Mouse (Mus musculus) regulatory T cell (primary cell): ENCODE measurements around the gene Gtf2h4.

ENCODE experiments used
- in situ Hi-C: fragments of 300-600 bp; cut with MboI, MseI; formaldehyde crosslinking; loops from one replicate; pipeline ENCODE4 v1.15.1; 2025; ENCODE audit warnings: high pct_unique_total_duplicates

Gene Gtf2h4

GRCm38 (mm10) chr17:35673416-35674035 is at the start of gene Gtf2h4:
Gene Gtf2h4, minus strand, starts transcription at chr17:35673739.
- in situ Hi-C loops = no loop called here

DNA sequence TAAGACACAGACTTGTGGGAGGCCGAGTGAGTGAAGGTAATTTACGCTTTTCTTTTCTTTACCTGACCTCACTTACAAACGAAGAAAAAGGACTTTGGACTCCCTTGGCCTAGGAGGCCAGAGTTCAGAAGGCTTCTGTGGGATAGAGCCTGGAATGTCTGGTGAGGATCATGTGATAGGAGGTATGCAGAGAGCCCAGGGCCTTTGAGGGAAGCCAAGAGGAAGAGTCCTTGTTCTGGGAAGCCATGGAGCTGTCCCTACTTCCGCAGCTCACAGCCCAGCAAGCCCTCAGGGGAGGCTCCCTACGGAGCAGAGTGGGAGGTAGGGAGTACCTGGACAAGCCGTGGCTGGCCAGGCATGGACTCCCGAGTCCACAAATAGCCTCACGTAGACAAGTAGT is 48.1 kb upstream of the Gtf2h4 start:
- in situ Hi-C loops = loop anchor here (5.0 kb wide), 1 partner anchor 84 kb away; no protein-coding TSS in a partner anchor

DNA sequence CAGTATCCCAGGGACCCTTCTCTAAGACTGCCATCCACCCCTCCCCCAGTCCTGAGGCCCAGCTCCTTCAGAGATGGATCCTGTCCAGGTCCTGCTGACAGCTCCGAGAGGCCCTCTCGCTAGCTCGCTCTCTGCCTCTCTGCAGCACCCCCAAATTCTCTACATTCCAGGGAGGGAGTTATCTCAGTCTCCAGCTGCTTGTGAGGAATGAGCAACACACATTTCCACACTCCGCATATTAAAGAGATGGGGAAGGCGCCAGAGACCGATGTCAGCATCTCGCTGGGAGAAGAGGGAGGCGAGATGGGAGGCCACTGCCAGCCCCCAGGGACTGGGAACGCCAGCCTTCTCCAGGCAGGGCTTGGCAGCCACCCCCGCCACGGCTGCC is 46.8 kb upstream of the Gtf2h4 start:
- in situ Hi-C loops = loop anchor here (5.0 kb wide), 1 partner anchor 83 kb away; no protein-coding TSS in a partner anchor

- in situ Hi-C loops = loop anchor here (5.0 kb wide), 1 partner anchor 82 kb away; no protein-coding TSS in a partner anchor
These were observed 46.2 kb upstream of the Gtf2h4 start for GRCm38 (mm10) chr17:35719616-35720339.

- in situ Hi-C loops = no loop called here
These were observed 43.5 kb upstream of the Gtf2h4 start for GRCm38 (mm10) chr17:35717080-35717479.

DNA sequence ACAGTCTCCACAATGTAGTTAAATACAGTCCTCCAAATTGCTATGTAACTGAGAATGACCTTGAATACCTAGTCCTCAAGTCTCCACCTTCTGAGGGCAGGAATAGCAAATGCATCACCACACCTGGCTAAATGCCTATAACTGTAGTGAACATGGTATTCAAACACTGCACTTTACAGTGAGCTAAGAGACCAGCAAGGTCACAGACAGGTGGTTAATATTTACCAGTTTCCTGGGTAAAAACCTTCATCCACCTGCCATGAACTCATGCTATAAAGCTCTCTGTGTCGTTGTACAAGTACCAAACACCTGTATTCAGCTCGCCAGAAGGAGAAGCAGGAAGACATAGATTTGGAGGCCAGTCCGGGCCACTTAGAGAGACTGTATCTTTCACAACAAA is 42.6 kb upstream of the Gtf2h4 start:
- in situ Hi-C loops = no loop called here

DNA sequence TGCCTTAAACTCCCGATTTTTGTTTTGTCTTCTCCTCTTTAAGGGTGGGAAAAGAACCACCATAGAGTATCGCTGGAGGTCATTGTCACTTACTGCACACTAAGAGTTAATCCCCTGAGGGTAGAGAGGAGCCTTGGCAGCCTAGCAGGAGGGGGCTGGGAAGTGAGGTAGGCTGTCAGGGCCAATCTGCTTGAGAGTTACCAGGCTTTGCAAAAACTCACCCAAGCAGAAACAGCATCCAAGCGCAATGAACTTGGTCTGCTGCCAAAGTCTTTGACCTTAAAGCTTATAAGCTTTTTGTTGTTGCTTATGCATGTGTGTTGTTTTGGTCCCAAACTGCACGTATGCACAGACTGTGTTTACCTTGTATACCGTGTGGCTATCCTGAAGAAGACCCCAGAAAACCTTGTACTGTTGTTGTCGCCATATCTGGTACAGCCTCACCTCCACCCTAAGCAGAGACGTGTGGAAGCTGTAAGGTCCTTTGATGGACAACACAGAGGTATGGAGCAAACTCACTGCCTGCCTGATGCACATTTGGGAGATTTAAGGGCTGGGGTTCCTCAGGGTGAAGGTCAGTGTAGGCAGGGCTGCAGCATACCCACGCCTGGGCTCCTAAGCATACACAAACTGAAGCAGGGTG is 37.3 kb upstream of the Gtf2h4 start:
- in situ Hi-C loops = no loop called here

DNA sequence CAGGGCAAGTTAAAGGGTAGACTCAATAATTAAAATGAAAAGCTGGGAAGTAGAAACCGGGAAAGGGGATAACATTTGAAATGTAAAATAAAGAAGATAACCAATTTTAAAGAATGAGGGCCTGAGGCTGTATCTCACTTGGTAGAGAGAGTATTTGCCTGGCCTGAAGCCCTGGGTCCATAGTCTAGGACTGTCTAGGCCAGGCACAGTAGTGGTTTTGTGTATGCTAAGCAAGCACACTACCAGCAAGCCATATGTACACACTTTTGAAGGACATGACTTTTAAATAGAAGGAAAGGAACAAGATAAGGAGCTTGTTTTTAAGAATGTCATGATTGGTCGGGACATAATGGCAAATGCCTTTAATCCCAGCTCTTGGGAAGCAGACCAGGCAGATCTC is 35.1 kb upstream of the Gtf2h4 start:
- in situ Hi-C loops = no loop called here

GRCm38 (mm10) chr17:35707929-35708328 is 34.4 kb upstream of the Gtf2h4 start:
- in situ Hi-C loops = no loop called here

DNA sequence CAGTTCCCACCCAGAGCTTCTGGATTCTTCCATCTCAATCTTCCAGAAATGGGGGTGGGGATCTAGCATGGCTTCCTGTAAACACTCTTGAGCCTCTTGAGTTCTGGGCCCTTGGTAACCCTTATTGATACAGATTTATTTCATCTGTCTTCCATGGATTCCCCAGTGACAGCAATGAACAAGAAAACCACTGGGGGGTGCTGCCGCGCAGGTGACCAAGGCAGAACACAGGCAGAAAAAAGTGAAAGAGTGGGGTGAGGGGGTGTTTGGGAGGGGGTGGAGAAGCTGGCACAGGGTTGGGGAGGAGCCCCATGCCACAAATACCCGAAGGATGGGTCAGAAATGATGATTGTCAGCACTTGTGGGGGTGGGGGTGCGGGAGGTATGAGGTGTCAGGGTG is 32.3 kb upstream of the Gtf2h4 start:
- in situ Hi-C loops = no loop called here

GRCm38 (mm10) chr17:35704621-35705464 is 31.3 kb upstream of the Gtf2h4 start, which contains the start of gene Ddr1:
Gene Ddr1, minus strand, starts transcription at chr17:35704621.
- in situ Hi-C loops = no loop called here

- in situ Hi-C loops = no loop called here
These were observed 30.3 kb upstream of the Gtf2h4 start for GRCm38 (mm10) chr17:35703751-35704271.

- in situ Hi-C loops = no loop called here
These were observed 29.5 kb upstream of the Gtf2h4 start for GRCm38 (mm10) chr17:35703065-35703464.

GRCm38 (mm10) chr17:35702605-35703004 is 29.1 kb upstream of the Gtf2h4 start:
- in situ Hi-C loops = no loop called here

- in situ Hi-C loops = no loop called here
These were observed 28.5 kb upstream of the Gtf2h4 start for GRCm38 (mm10) chr17:35701978-35702461.

DNA sequence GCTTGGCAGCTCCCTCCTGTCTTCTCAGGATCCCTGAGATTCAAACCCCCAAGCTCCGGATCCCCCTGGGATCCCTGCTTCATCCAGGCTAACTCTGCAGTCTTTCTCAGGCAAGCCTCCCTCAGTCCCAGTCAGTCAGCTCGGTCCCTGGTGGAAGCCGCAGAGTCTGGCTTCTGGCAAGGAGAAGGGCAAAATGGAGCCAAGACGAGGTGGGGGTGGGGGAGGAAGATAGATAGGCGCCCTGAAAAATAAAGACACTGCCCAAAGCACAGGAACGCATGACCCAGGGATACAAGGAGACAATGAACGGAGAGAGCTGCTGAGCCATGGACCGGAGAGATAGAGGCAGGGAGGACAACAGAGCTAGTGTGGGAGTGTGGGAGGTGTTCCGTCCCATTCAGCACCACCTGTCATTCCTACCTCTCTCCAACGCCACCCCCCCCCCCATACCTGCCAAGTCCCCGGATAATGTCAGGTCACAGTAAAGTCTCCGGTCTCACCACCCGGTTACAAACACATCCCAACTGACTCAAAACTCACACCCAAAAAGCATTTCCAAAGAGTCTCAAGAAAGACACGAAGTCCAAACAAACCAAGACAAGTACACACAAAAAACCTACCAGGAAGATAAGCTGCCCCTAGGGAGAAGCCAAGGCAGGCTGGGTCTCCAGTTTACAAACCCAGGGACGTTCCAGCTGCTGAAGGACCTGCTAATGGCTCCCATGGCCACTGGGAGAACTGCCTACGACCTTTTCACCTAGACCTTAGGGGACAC is 27.9 kb upstream of the Gtf2h4 start:
- in situ Hi-C loops = no loop called here

DNA sequence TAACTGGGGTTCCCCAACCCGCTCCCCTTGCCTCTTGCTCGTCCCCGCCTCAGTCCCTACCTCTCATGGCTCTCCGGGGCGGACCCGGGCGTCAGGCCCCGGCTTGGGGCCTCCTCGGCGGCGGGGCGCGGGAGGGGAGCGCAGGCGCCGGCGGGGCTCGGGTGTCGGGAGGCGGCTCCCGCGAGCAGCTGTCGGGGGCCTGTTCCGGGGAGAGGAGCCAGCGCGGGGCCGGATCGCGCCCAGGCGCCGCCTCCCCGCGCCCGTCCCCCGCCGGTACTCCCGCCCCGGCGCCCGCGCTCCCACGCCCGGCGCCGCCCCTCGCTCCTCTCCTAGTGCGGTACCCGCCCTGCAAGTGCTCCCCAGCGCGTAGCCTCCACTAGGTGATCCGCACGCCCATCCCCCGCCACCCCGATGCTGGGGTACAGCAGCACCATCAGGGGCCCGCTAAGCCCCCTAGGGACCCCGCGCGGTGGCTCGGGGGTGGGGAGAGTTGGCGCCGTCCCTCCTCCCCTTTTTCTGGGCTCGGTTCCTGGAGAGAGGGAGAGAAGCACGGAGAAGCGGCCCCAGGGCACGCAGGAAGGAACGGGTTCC is 26.9 kb upstream of the Gtf2h4 start:
- in situ Hi-C loops = no loop called here

- in situ Hi-C loops = no loop called here
These were observed 26.4 kb upstream of the Gtf2h4 start for GRCm38 (mm10) chr17:35699919-35700318.

GRCm38 (mm10) chr17:35698501-35698883 is 25.0 kb upstream of the Gtf2h4 start:
- in situ Hi-C loops = no loop called here
